19 mouse cellular contexts compared by ENCODE assay signal in genomic region chr8:79490739-79491138, GRCm38 (mm10).
DNase-seq lines count a peak whose midpoint lies in the region; ATAC-seq lines count a peak whose summit lies in the region.
"Had no signal": no experiment of that assay in that cellular context is flagged by ENCODE, and none has a peak within 500 bp of the region (broad histone marks: within the 10 kb centered on the region; RNA-seq: fewer than 3 reads in every experiment).

No protein-coding gene starts in this region.

- ATAC-seq in hindbrain, embryonic 11.5 days (ENCODE audit: low FRiP score) = no peak
- no peak; the same call in 1 of the 2 replicates for ATAC-seq in hindbrain, embryonic 16.5 days
- ATAC-seq in midbrain, embryonic 13.5 days = no peak
- no peak for ATAC-seq in intestine, embryonic 15.5 days
- ATAC-seq: activated CD4-positive, CD25-positive, alpha-beta regulatory T cell, adult 4 months; liver, embryonic 12.5 days had no signal

- no peak overlapping the region for H3K9ac ChIP-seq in hindbrain, embryonic 11.5 days (ENCODE audit: low read depth, low read length)
- H3K9ac ChIP-seq in hindbrain, embryonic 16.5 days (ENCODE audit: low read depth, low read length) = no peak overlapping the region
- H3K9ac ChIP-seq in midbrain, embryonic 13.5 days (replicated peaks) = no peak overlapping the region
- no peak overlapping the region for H3K9ac ChIP-seq in intestine, embryonic 15.5 days
- H3K9ac ChIP-seq: liver, embryonic 12.5 days; lung, embryonic 14.5 days had no signal

- peak; percentile 21 for DNase-seq in embryo, embryonic 10 days (ENCODE audit: low spot score)
- DNase-seq in embryo, embryonic 9.5 days (ENCODE audit: extremely low spot score) = no peak
- peak; percentile 19 for DNase-seq in hindbrain, embryonic 11.5 days (ENCODE audit: low spot score)
- peak; percentile 11 for DNase-seq in midbrain, embryonic 10.5 days (ENCODE audit: low spot score)
- no peak for DNase-seq in limb, embryonic 10.5 days (ENCODE audit: low spot score)
- DNase-seq: adrenal gland, postnatal 14 days; cerebellum, adult 9-10 months; gastrocnemius, postnatal 10 days; kidney, postnatal 10 days; lung, embryonic 14.5 days; right cerebral cortex, adult 18-20 months; thymus, adult 18-20 months had no signal

- H3K4me2 ChIP-seq in hindbrain, embryonic 11.5 days (replicated peaks; ENCODE audit: low read depth, low read length) = no peak overlapping the region
- no peak overlapping the region for H3K4me2 ChIP-seq in hindbrain, embryonic 16.5 days (ENCODE audit: low read length)
- no peak overlapping the region for H3K4me2 ChIP-seq in midbrain, embryonic 13.5 days (replicated peaks)
- H3K4me2 ChIP-seq in intestine, embryonic 15.5 days (replicated peaks) = 0 out of 2 replicates have a peak overlapping the region, but pooled peaks have one; percentile 19
- H3K4me2 ChIP-seq: liver, embryonic 12.5 days; lung, embryonic 14.5 days had no signal

- no peak overlapping the region for H3K4me3 ChIP-seq in hindbrain, embryonic 11.5 days (ENCODE audit: low read depth, low read length)
- no peak overlapping the region for H3K4me3 ChIP-seq in hindbrain, embryonic 16.5 days (ENCODE audit: low read length)
- no peak overlapping the region for H3K4me3 ChIP-seq in midbrain, embryonic 10.5 days
- no peak overlapping the region for H3K4me3 ChIP-seq in midbrain, embryonic 13.5 days (replicated peaks)
- no peak overlapping the region for H3K4me3 ChIP-seq in intestine, embryonic 15.5 days (replicated peaks)
- H3K4me3 ChIP-seq in limb, embryonic 10.5 days = no peak overlapping the region
- H3K4me3 ChIP-seq: left cerebral cortex, adult 2 months; liver, embryonic 12.5 days; myocyte had no signal

- H3K4me1 ChIP-seq in hindbrain, embryonic 11.5 days (replicated peaks; ENCODE audit: control insufficient read depth, insufficient read depth, low read length) = no peaks in the 10 kb centered on the region
- 0 out of 2 replicates have a peak, but pooled peaks cover 2% of the 10 kb centered on the region for H3K4me1 ChIP-seq in hindbrain, embryonic 16.5 days (ENCODE audit: control insufficient read depth, insufficient read depth, low read depth, low read length)
- H3K4me1 ChIP-seq in midbrain, embryonic 10.5 days = peaks cover 13% of the 10 kb centered on the region
- peaks cover 4% of the 10 kb centered on the region; the same call in 1 of the 2 replicates for H3K4me1 ChIP-seq in midbrain, embryonic 13.5 days (replicated peaks)
- peaks cover 9% of the 10 kb centered on the region; the same call in 1 of the 2 replicates for H3K4me1 ChIP-seq in intestine, embryonic 15.5 days (replicated peaks)
- peaks cover 9% of the 10 kb centered on the region; the same call in 1 of the 2 replicates for H3K4me1 ChIP-seq in limb, embryonic 10.5 days
- H3K4me1 ChIP-seq: liver, embryonic 12.5 days had no signal

- H3K27ac ChIP-seq in hindbrain, embryonic 11.5 days (ENCODE audit: low read depth, low read length) = no peak overlapping the region
- H3K27ac ChIP-seq in hindbrain, embryonic 16.5 days (ENCODE audit: low read depth, low read length) = no peak overlapping the region
- no peak overlapping the region for H3K27ac ChIP-seq in midbrain, embryonic 10.5 days (replicated peaks)
- H3K27ac ChIP-seq in midbrain, embryonic 13.5 days = no peak overlapping the region
- H3K27ac ChIP-seq in intestine, embryonic 15.5 days = no peak overlapping the region
- no peak overlapping the region for H3K27ac ChIP-seq in limb, embryonic 10.5 days
- H3K27ac ChIP-seq: left cerebral cortex, adult 2 months; liver, embryonic 12.5 days had no signal

- H3K36me3 ChIP-seq in hindbrain, embryonic 11.5 days (ENCODE audit: control insufficient read depth, insufficient read depth, low read length) = no peaks in the 10 kb centered on the region
- H3K36me3 ChIP-seq in hindbrain, embryonic 16.5 days (ENCODE audit: control insufficient read depth, insufficient read depth, low read length) = no peaks in the 10 kb centered on the region
- H3K36me3 ChIP-seq in midbrain, embryonic 10.5 days = no peaks in the 10 kb centered on the region
- no peaks in the 10 kb centered on the region for H3K36me3 ChIP-seq in midbrain, embryonic 13.5 days
- no peaks in the 10 kb centered on the region for H3K36me3 ChIP-seq in intestine, embryonic 15.5 days
- no peaks in the 10 kb centered on the region for H3K36me3 ChIP-seq in limb, embryonic 10.5 days
- H3K36me3 ChIP-seq: liver, embryonic 12.5 days had no signal

- no peaks in the 10 kb centered on the region for H3K27me3 ChIP-seq in hindbrain, embryonic 11.5 days (ENCODE audit: control insufficient read depth, insufficient read depth, low read length)
- H3K27me3 ChIP-seq in hindbrain, embryonic 16.5 days (replicated peaks; ENCODE audit: control insufficient read depth, insufficient read depth, low read length) = no peaks in the 10 kb centered on the region
- H3K27me3 ChIP-seq in midbrain, embryonic 10.5 days (ENCODE audit: low read depth, poor library complexity, severe bottlenecking) = no peaks in the 10 kb centered on the region
- H3K27me3 ChIP-seq in midbrain, embryonic 13.5 days = no peaks in the 10 kb centered on the region
- no peaks in the 10 kb centered on the region for H3K27me3 ChIP-seq in intestine, embryonic 15.5 days (replicated peaks)
- no peaks in the 10 kb centered on the region for H3K27me3 ChIP-seq in limb, embryonic 10.5 days (ENCODE audit: low read depth, poor library complexity, severe bottlenecking)
- H3K27me3 ChIP-seq: liver, embryonic 12.5 days had no signal

- H3K9me3 ChIP-seq in hindbrain, embryonic 11.5 days (ENCODE audit: control insufficient read depth, low read length) = no peaks in the 10 kb centered on the region
- H3K9me3 ChIP-seq in hindbrain, embryonic 16.5 days (ENCODE audit: control insufficient read depth, low read length) = no peaks in the 10 kb centered on the region
- H3K9me3 ChIP-seq in midbrain, embryonic 10.5 days (replicated peaks) = no peaks in the 10 kb centered on the region
- no peaks in the 10 kb centered on the region for H3K9me3 ChIP-seq in midbrain, embryonic 13.5 days
- no peaks in the 10 kb centered on the region for H3K9me3 ChIP-seq in intestine, embryonic 15.5 days
- H3K9me3 ChIP-seq in limb, embryonic 10.5 days (replicated peaks) = no peaks in the 10 kb centered on the region
- H3K9me3 ChIP-seq: liver, embryonic 12.5 days had no signal

- WGBS in hindbrain, embryonic 11.5 days = 35% methylated on average over 4 of the region's 4 CpGs
- WGBS in hindbrain, embryonic 16.5 days = 14% methylated on average over 4 of the region's 4 CpGs
- 44% methylated on average over 4 of the region's 4 CpGs for WGBS in midbrain, embryonic 10.5 days
- WGBS in midbrain, embryonic 13.5 days = 9% methylated on average over 4 of the region's 4 CpGs
- WGBS in intestine, embryonic 15.5 days = 34% methylated on average over 4 of the region's 4 CpGs
- 62% methylated on average over 4 of the region's 4 CpGs for WGBS in limb, embryonic 10.5 days

Comparison
In these comparisons a context has a peak if more than half of its experiments do, and no peak if none do; other contexts are left out.
1. DNase-seq: peak in embryo, embryonic 10 days (single experiment), hindbrain, embryonic 11.5 days (single experiment) and midbrain, embryonic 10.5 days (single experiment); none in embryo, embryonic 9.5 days (single experiment) and limb, embryonic 10.5 days (single experiment).